Comparison of ENCODE assay signal across 10 mouse cellular contexts in the genomic region with DNA sequence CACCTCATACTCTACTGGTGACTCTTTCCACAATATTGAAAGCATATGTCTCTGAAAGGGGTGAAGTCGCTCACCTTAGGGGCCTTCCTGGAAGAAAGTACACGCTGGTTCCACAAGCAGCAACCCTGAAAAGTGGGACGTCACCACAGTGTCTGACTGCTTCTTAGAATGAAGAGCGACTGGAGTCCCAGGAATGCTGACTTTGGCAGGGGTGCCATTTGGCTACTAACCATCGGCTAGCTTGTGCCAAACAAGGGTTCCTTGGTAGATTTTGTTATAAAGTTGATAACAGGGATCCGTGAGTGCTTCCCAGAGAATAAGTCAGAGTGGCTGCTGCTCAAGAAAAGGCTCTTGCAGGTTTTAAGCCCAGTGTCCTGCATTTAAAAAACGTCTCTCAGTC. TPM values are rescaled to one million over a fixed set of nuclear protein-coding genes. Genes with fewer than 3 reads are reported as not detected.
DNase-seq lines count a peak whose midpoint lies in the region; ATAC-seq and TF ChIP-seq lines count a peak whose summit lies in the region.
"Had no signal": no experiment of that assay in that cellular context is flagged by ENCODE, and none has a peak within 500 bp of the region (broad histone marks: within the 10 kb centered on the region; RNA-seq: fewer than 3 reads in every experiment).

No protein-coding gene starts in this region.

- peak overlapping the region; percentile 73 for H3K27ac ChIP-seq in kidney, adult 2 months (ENCODE audit: insufficient read depth, low read depth, low read length)
- H3K27ac ChIP-seq in kidney, embryonic 16.5 days (ENCODE audit: low read length) = no peak overlapping the region
- H3K27ac ChIP-seq: liver, embryonic 13.5 days; midbrain, embryonic 12.5 days had no signal

- DNase-seq in kidney, adult 2 months = peak; percentile 49
- no peak for DNase-seq in kidney, adult 8-10 months
- peak; percentile 80 for DNase-seq in adipocyte (ENCODE audit: low spot score)
- DNase-seq in gastrocnemius, postnatal 10 days = peak; percentile 41
- no peak for DNase-seq in testis, postnatal 14 days (ENCODE audit: low spot score)
- no peak for DNase-seq in layer of hippocampus, postnatal 10 days (ENCODE audit: low spot score in 2 of 2)
- DNase-seq: liver, embryonic 13.5 days had no signal

- no peak overlapping the region for H3K4me3 ChIP-seq in kidney, adult 2 months (ENCODE audit: insufficient read depth, low read depth, low read length)
- no peak overlapping the region for H3K4me3 ChIP-seq in kidney, embryonic 16.5 days (ENCODE audit: low read length)
- H3K4me3 ChIP-seq: liver, embryonic 13.5 days; midbrain, embryonic 12.5 days had no signal

- H3K9me3 ChIP-seq in kidney, embryonic 16.5 days (ENCODE audit: low read length) = no peaks in the 10 kb centered on the region
- H3K9me3 ChIP-seq: liver, embryonic 13.5 days; midbrain, embryonic 12.5 days had no signal

- no peaks in the 10 kb centered on the region for H3K36me3 ChIP-seq in kidney, adult 2 months (ENCODE audit: control insufficient read depth, insufficient read depth, low read length)
- no peaks in the 10 kb centered on the region for H3K36me3 ChIP-seq in kidney, embryonic 16.5 days (ENCODE audit: insufficient read depth, low read length)
- H3K36me3 ChIP-seq: liver, embryonic 13.5 days; midbrain, embryonic 12.5 days had no signal

- peak overlapping the region; percentile 14; the same call in 1 of the 2 replicates for H3K4me2 ChIP-seq in kidney, embryonic 16.5 days (replicated peaks; ENCODE audit: low read depth, low read length)
- H3K4me2 ChIP-seq: liver, embryonic 13.5 days; midbrain, embryonic 12.5 days had no signal

- TF ChIP-seq CTCF in kidney, adult 2 months (conservative IDR thresholded peaks at IDR 0.05; ENCODE audit: insufficient read depth, insufficient read length, low read depth, low read length) = no peak

- no peak for TF ChIP-seq POLR2A in kidney, adult 2 months (IDR thresholded peaks at IDR 0.05; ENCODE audit: low read depth, low read length)

- peaks cover 2% of the 10 kb centered on the region; the same call in 1 of the 2 replicates for H3K27me3 ChIP-seq in kidney, adult 2 months (replicated peaks; ENCODE audit: control insufficient read depth, insufficient read depth, low read length)
- peaks cover 5% of the 10 kb centered on the region for H3K27me3 ChIP-seq in kidney, embryonic 16.5 days (ENCODE audit: insufficient read depth, low read length)

- no peak for ATAC-seq in kidney, embryonic 16.5 days (ENCODE audit: low FRiP score, low TSS enrichment)
- ATAC-seq: intestine, postnatal 0 days had no signal

- peaks cover 5% of the 10 kb centered on the region; the same call in 1 of the 2 replicates for H3K4me1 ChIP-seq in kidney, adult 2 months (ENCODE audit: control insufficient read depth, insufficient read depth, low read length)
- peaks cover 53% of the 10 kb centered on the region for H3K4me1 ChIP-seq in kidney, embryonic 16.5 days (ENCODE audit: insufficient read depth, low read length)

- H3K9ac ChIP-seq in kidney, embryonic 16.5 days (replicated peaks; ENCODE audit: low read length) = no peak overlapping the region
- H3K9ac ChIP-seq: liver, embryonic 13.5 days; midbrain, embryonic 12.5 days had no signal

- WGBS in kidney, adult 2 months = 46% methylated on average over 7 of the region's 7 CpGs
- 21% methylated on average over 7 of the region's 7 CpGs for WGBS in kidney, embryonic 16.5 days

RNA-seq across cellular contexts. Expression of a gene that starts 4.8 kb away (rescaled TPM):
- polyA plus RNA-seq in kidney, adult 2 months (2012; rRNA removed) = 28.9 and 29.7 TPM in 2 replicates
- 100 to 1,000 TPM in 1 of 2 experiments, 10 to 100 TPM in 1; 86.1 to 102 TPM for total RNA-seq in gastrocnemius, postnatal 10 days (2021)
- polyA plus RNA-seq in kidney, embryonic 16.5 days (2015; fragmentation: Nextera tagmentation; extraction: Ambion mirVana) = 30.5 and 32.4 TPM in 2 replicates
- 10 to 100 TPM; 18.5 to 19.9 TPM for total RNA-seq in layer of hippocampus, postnatal 10 days (2021)

Comparison
In these comparisons a context has a peak if more than half of its experiments do, and no peak if none do; other contexts are left out.
1. DNase-seq: peak in kidney, adult 2 months (single experiment), adipocyte (single experiment) and gastrocnemius, postnatal 10 days (single experiment); none in kidney, adult 8-10 months (0 of 2), testis, postnatal 14 days (single experiment) and layer of hippocampus, postnatal 10 days (0 of 2).
2. RNA of a gene that starts 4.8 kb away (total RNA-seq): 86.1 to 102 TPM in gastrocnemius, postnatal 10 days; 18.5 to 19.9 TPM in layer of hippocampus, postnatal 10 days; every median in the first group is over 4 times any median in the second.